Mouse (Mus musculus) MEL (cell line): ENCODE data around the gene Mlxip. TPM values are rescaled to one million over a fixed set of nuclear protein-coding genes. Genes with fewer than 3 reads are reported as not detected.

Experiments
- DNase-seq: peaks from one replicate; pipeline ENCODE4 v3.0.0; 2011; ENCODE audit warnings: low read depth, low spot score
- H3K27ac ChIP-seq: 2 replicates; pipeline ENCODE4 v1.5.1; 2012; ENCODE audit warnings: low read depth, mild to moderate bottlenecking, control low read depth, low read length, moderate library complexity; ENCODE audit not compliant: control insufficient read depth
- H3K27me3 ChIP-seq, 2 experiments: fragments of 150-350 bp in 1 of 2; sonication (generic) in 1 of 2; 2 replicates each; pipeline ENCODE4 v1.6.1; 2012; ENCODE audit warnings: low read length in 2 of 2, mild to moderate bottlenecking in 2 of 2, improper control_type of control experiment in 1 of 2, moderate library complexity in 1 of 2; ENCODE audit not compliant: insufficient read depth in 2 of 2, control insufficient read depth in 1 of 2
- H3K36me3 ChIP-seq, 2 experiments: 2 replicates each; pipeline ENCODE4 v1.6.1; 2012 to 2014; ENCODE audit warnings: low read length in 2 of 2, improper control_type of control experiment in 1 of 2, inconsistent platforms in 1 of 2, mild to moderate bottlenecking in 1 of 2; ENCODE audit not compliant: insufficient read depth in 2 of 2, control insufficient read depth in 1 of 2
- H3K4me1 ChIP-seq, 2 experiments: fragments of 150-350 bp in 1 of 2; sonication (generic) in 1 of 2; 2 replicates each; pipeline ENCODE4 v1.6.1; 2012; ENCODE audit warnings: low read length in 2 of 2, improper control_type of control experiment in 1 of 2, mild to moderate bottlenecking in 1 of 2; ENCODE audit not compliant: insufficient read depth in 2 of 2, control insufficient read depth in 1 of 2
- H3K4me3 ChIP-seq, 2 experiments: fragments of 150-350 bp in 1 of 2; sonication (generic) in 1 of 2; 2 replicates each; pipeline ENCODE4 v1.5.1; 2012; ENCODE audit warnings: low read depth in 2 of 2, low read length in 2 of 2, mild to moderate bottlenecking in 2 of 2, moderate library complexity in 2 of 2, control low read depth in 1 of 2, improper control_type of control experiment in 1 of 2; ENCODE audit not compliant: control insufficient read depth in 1 of 2, insufficient read depth in 1 of 2
- H3K79me2 ChIP-seq: 2 replicates; pipeline ENCODE4 v1.6.1; 2012; ENCODE audit warnings: mild to moderate bottlenecking, low read length, moderate library complexity; ENCODE audit not compliant: control insufficient read depth, poor library complexity, insufficient read depth
- H3K9ac ChIP-seq: 2 replicates; pipeline ENCODE4 v1.6.1; 2012; ENCODE audit warnings: low read depth, mild to moderate bottlenecking, control low read depth, low read length, moderate library complexity; ENCODE audit not compliant: control insufficient read depth, poor library complexity, severe bottlenecking
- H3K9me3 ChIP-seq: fragments of 150-350 bp; sonication (generic); replicated peaks from 2 replicates; pipeline ENCODE4 v1.6.1; 2012; ENCODE audit warnings: mild to moderate bottlenecking, low read length, improper control_type of control experiment, moderate library complexity; ENCODE audit not compliant: insufficient read depth
- BHLHE40 ChIP-seq: IDR thresholded peaks from 2 replicates; pipeline ENCODE4 v1.6.1; 2012; ENCODE audit warnings: low read depth, mild to moderate bottlenecking, inconsistent platforms, low read length, improper control_type of control experiment, borderline replicate concordance
- CHD1 ChIP-seq: IDR thresholded peaks from 2 replicates; pipeline ENCODE4 v1.6.1; 2012; ENCODE audit warnings: low read depth, mild to moderate bottlenecking, inconsistent platforms, low read length, improper control_type of control experiment
- E2F4 ChIP-seq: IDR thresholded peaks from 2 replicates; pipeline ENCODE4 v1.6.1; 2011; ENCODE audit warnings: low read depth, low read length, improper control_type of control experiment, borderline replicate concordance
- ELF1 ChIP-seq: IDR thresholded peaks from 2 replicates; pipeline ENCODE4 v1.6.1; 2014; ENCODE audit warnings: low read depth, mild to moderate bottlenecking, inconsistent platforms, low read length, improper control_type of control experiment, moderate library complexity
- EP300 ChIP-seq, 2 experiments: IDR thresholded peaks; 2 replicates each; pipeline ENCODE4 v1.6.1; 2011; ENCODE audit warnings: improper control_type of control experiment in 2 of 2, low read length in 2 of 2, low read depth in 1 of 2, mild to moderate bottlenecking in 1 of 2
- ETS1 ChIP-seq: IDR thresholded peaks from 2 replicates; pipeline ENCODE4 v1.6.1; 2012; ENCODE audit warnings: low read depth, mild to moderate bottlenecking, inconsistent platforms, low read length, improper control_type of control experiment, moderate library complexity
- GABPA ChIP-seq: IDR thresholded peaks from 2 replicates; pipeline ENCODE4 v1.6.1; 2012; ENCODE audit warnings: low read depth, mild to moderate bottlenecking, inconsistent platforms, low read length, improper control_type of control experiment, moderate library complexity
- HCFC1 ChIP-seq: IDR thresholded peaks from 2 replicates; pipeline ENCODE4 v1.6.1; 2012; ENCODE audit warnings: low read depth, mild to moderate bottlenecking, inconsistent platforms, low read length, improper control_type of control experiment, moderate library complexity
- JUND ChIP-seq: IDR thresholded peaks from 2 replicates; pipeline ENCODE4 v1.6.1; 2011; ENCODE audit warnings: low read depth, mild to moderate bottlenecking, improper control_type of control experiment, low read length
- MAFK ChIP-seq: IDR thresholded peaks from 2 replicates; pipeline ENCODE4 v1.6.1; 2011; ENCODE audit warnings: low read depth, mild to moderate bottlenecking, low read length, improper control_type of control experiment, borderline replicate concordance
- MAX ChIP-seq: IDR thresholded peaks from 2 replicates; pipeline ENCODE4 v1.6.1; 2011; ENCODE audit warnings: low read length, improper control_type of control experiment
- MEF2A ChIP-seq: IDR thresholded peaks from 2 replicates; pipeline ENCODE4 v1.6.1; 2014; ENCODE audit warnings: low read depth, mild to moderate bottlenecking, inconsistent platforms, low read length, improper control_type of control experiment; ENCODE audit not compliant: poor library complexity, insufficient replicate concordance, severe bottlenecking; ENCODE audit errors: extremely low read depth
- MXI1 ChIP-seq: IDR thresholded peaks from 2 replicates; pipeline ENCODE4 v1.6.1; 2011; ENCODE audit warnings: mild to moderate bottlenecking, low read depth, low read length, improper control_type of control experiment
- MYB ChIP-seq: IDR thresholded peaks from 2 replicates; pipeline ENCODE4 v1.6.1; 2011; ENCODE audit warnings: mild to moderate bottlenecking, low read depth, low read length, improper control_type of control experiment
- MYC ChIP-seq: IDR thresholded peaks from 2 replicates; pipeline ENCODE4 v1.6.1; 2011; ENCODE audit warnings: low read depth, mild to moderate bottlenecking, low read length, improper control_type of control experiment, moderate library complexity
- NELFE ChIP-seq: IDR thresholded peaks from 2 replicates; pipeline ENCODE4 v1.6.1; 2011; ENCODE audit warnings: low read depth, low read length, improper control_type of control experiment
- NRF1 ChIP-seq: IDR thresholded peaks from 2 replicates; pipeline ENCODE4 v1.6.1; 2014; ENCODE audit warnings: low read depth, mild to moderate bottlenecking, inconsistent platforms, low read length, improper control_type of control experiment, moderate library complexity; ENCODE audit not compliant: poor library complexity, insufficient read depth, severe bottlenecking
- POLR2AphosphoS2 ChIP-seq: IDR thresholded peaks from 2 replicates; pipeline ENCODE4 v1.6.1; 2011; ENCODE audit warnings: low read length, improper control_type of control experiment
- RAD21 ChIP-seq: IDR thresholded peaks from 2 replicates; pipeline ENCODE4 v1.6.1; 2011; ENCODE audit warnings: mild to moderate bottlenecking, low read depth, low read length, improper control_type of control experiment
- RCOR1 ChIP-seq: IDR thresholded peaks from 2 replicates; pipeline ENCODE4 v1.6.1; 2012; ENCODE audit warnings: low read depth, mild to moderate bottlenecking, inconsistent platforms, low read length, improper control_type of control experiment
- SIN3A ChIP-seq: IDR thresholded peaks from 2 replicates; pipeline ENCODE4 v1.6.1; 2012; ENCODE audit warnings: low read length, improper control_type of control experiment, inconsistent platforms
- SMC3 ChIP-seq: IDR thresholded peaks from 2 replicates; pipeline ENCODE4 v1.6.1; 2011; ENCODE audit warnings: low read depth, low read length, improper control_type of control experiment
- TAL1 ChIP-seq: IDR thresholded peaks from 2 replicates; pipeline ENCODE4 v1.6.1; 2012; ENCODE audit warnings: mild to moderate bottlenecking, inconsistent platforms, low read length, moderate library complexity, mixed read lengths
- TCF12 ChIP-seq: IDR thresholded peaks from 2 replicates; pipeline ENCODE4 v1.6.1; 2014; ENCODE audit warnings: low read depth, mild to moderate bottlenecking, inconsistent platforms, low read length, improper control_type of control experiment, moderate library complexity
- ZKSCAN1 ChIP-seq: IDR thresholded peaks from 2 replicates; pipeline ENCODE4 v1.6.1; 2012; ENCODE audit warnings: low read depth, mild to moderate bottlenecking, inconsistent platforms, low read length, improper control_type of control experiment, moderate library complexity
- ZMIZ1 ChIP-seq: IDR thresholded peaks from 2 replicates; pipeline ENCODE4 v1.6.1; 2012; ENCODE audit warnings: low read depth, mild to moderate bottlenecking, inconsistent platforms, low read length, improper control_type of control experiment, moderate library complexity
- polyA plus RNA-seq, 2 experiments: library from polyadenylated mRNA; stranded (reverse) in 1 of 2; unstranded in 1 of 2; fragments of >175 nt in 1 of 2; fragments of >200 nt in 1 of 2; gene quantifications; 2 replicates each; pipeline versions ENCODE4 v1.2.1 to v1.2.4; 2012; ENCODE audit warnings: low replicate concordance in 2 of 2, low read depth in 1 of 2; ENCODE audit not compliant: insufficient read length in 2 of 2, insufficient read depth in 1 of 2, missing spikeins in 1 of 2
- total RNA-seq: library from RNA; depleted of rRNA; stranded (reverse); fragments of 300-350 nt; gene quantifications from 2 replicates; pipeline ENCODE4 v1.2.3, GENCODE M21; 2012

Gene Mlxip
- total and polyA plus RNA-seq, 3 experiments, result 5.2 to 21.9 TPM; not detected in 1

DNA sequence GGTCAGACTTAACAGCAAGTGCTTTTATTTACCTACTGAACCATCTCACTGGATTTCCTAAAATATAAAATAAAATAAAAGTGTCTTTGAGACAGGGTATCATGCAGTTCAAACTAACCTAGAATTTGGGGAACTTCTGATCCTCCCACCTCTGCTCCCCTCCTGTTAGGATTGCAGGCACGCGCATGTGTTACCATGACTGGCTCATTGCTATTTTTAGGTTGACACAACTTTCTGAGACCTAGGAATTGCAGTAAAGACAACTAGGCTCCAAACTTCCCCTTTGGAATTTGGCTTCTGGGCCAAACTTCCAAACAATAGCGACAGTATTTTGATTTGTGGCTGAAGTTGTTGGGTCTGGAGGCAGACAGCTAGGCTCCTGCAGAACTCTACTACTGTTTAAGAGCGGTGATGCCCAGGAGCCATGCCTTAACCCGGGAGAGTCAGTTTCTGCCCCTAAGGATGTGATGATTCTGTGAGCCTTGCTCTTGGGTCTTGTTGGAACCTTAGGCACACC lies 754 bp upstream of the Mlxip start:
- Histone ChIP-seq H3K4me1 (peaks cover 5 to 30% of the 10 kb centered on the region in 2 experiments; a peak in 3 of 4 replicates), H3K4me3 (peak overlapping the region; percentile 52 to 57), H3K9ac (peak overlapping the region; percentile 78)

DNA sequence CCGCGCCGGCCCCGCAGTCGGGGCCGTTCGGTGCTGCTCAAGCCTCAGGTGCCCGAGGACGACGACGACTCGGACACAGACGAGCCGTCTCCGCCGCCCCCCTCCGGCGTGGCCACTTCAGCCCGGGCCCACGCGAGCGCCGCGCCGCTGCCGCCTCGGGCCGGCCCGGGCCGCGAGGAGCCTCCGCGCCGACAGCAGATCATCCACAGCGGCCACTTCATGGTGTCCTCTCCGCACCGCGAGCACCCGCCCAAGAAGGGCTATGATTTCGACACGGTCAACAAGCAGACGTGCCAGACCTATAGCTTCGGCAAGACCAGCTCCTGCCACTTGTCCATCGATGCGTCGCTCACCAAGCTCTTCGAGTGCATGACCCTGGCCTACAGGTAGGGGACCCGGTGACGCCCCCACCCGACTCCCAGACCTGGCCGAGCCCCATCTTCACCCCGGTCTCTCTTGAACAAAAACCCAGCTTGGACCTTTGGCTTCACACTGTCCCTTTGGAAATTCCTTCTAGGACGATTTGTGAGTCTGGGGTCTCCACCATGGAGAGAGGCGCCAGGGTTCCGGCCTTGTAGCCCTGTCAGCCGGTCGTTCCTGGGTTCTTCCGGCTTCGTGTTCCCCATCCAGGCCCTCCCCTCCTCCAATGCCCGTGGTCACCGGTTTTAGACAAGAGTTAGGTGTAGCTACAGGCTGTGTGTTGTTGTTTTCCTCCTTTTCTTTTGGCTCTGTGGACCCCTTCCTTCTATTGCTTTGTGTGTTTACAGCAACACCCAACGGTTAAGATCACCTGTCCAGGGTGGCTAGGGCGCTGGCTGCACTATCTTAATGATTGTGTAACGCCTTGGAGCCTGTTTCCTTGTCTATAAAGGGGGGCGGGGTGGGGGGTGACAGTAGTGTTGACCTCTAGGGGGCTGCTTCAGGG lies 621 bp downstream of the Mlxip start:
- Histone ChIP-seq H3K9ac (peak overlapping the region; percentile 96), H3K9me3 (no peaks in the 10 kb centered on the region), H3K27me3 (no peaks in the 10 kb centered on the region), H3K27ac (peak overlapping the region; percentile 36), H3K79me2 (peaks cover 40% of the 10 kb centered on the region), H3K36me3 (peaks cover 0 to 27% of the 10 kb centered on the region in 2 experiments; a peak in 3 of 4 replicates), H3K4me3 (peak overlapping the region; percentile 88 to 97), H3K4me1 (peaks cover 3 to 26% of the 10 kb centered on the region in 2 experiments; a peak in 3 of 4 replicates)
- peak; percentile 56 for DNase-seq
- TF ChIP-seq MYB (no peak; the same call in 1 of the 2 replicates), NELFE (no peak), JUND (no peak), CHD1 (0 out of 2 replicates have a peak, but pooled peaks have one; percentile 70), MEF2A (no peak), ELF1 (peak; percentile 63; the same call in 1 of the 2 replicates), E2F4 (no peak), ETS1 (peak; percentile 29; the same call in 1 of the 2 replicates), HCFC1 (peak; percentile 28; the same call in 1 of the 2 replicates), MXI1 (peak; percentile 18; the same call in 1 of the 2 replicates), TCF12 (no peak), MAX (no peak), GABPA (no peak), MAFK (no peak), ZMIZ1 (no peak), POLR2AphosphoS2 (no peak), EP300 (IDR thresholded peaks at IDR 0.05; ENCODE audit: low read depth in 1 of 2, low read length in 2 of 2) (0 out of 4 replicates have a peak, but pooled peaks of 1 of the 2 experiments have one; percentile 7), ZKSCAN1 (no peak), TAL1 (no peak), SIN3A (peak; percentile 68; the same call in 1 of the 2 replicates), MYC (no peak), RAD21 (no peak), SMC3 (no peak), BHLHE40 (no peak), RCOR1 (no peak)

More for the DNA sequence above, 754 bp upstream of the Mlxip start:
- DNase-seq, result peak; percentile 74
- Histone ChIP-seq H3K79me2 (peaks cover 38% of the 10 kb centered on the region), H3K27me3 (no peaks in the 10 kb centered on the region), H3K9me3 (no peaks in the 10 kb centered on the region), H3K36me3 (peaks cover 0 to 34% of the 10 kb centered on the region in 2 experiments; a peak in 2 of 4 replicates), H3K27ac (peak overlapping the region; percentile 73)
- peak; percentile 82; the same call in 1 of the 2 replicates for TF ChIP-seq MEF2A
- no peak for TF ChIP-seq ELF1
- TF ChIP-seq RCOR1, result 0 out of 2 replicates have a peak, but pooled peaks have one; percentile 17
- 0 out of 4 replicates have a peak, but pooled peaks of 1 of the 2 experiments have one; percentile 3 for TF ChIP-seq EP300 (IDR thresholded peaks at IDR 0.05; ENCODE audit: low read depth in 1 of 2, low read length in 2 of 2)
- TF ChIP-seq BHLHE40, result peak; percentile 31; the same call in 1 of the 2 replicates
- TF ChIP-seq NRF1, result peak; percentile 64
